Mouse (Mus musculus) urinary bladder, adult 18-20 months (tissue): ENCODE measurements around the gene Akr1d1.

Experiments used
- DNase-seq, 2 experiments: peaks; one replicate each; pipeline ENCODE4 v3.0.0; 2022; ENCODE audit warnings: low spot score in 2 of 2, mixed read lengths in 2 of 2

The Akr1d1 gene

GRCm38 (mm10) chr6:37567363-37567762 is 37.4 kb downstream of the Akr1d1 start:
- DNase-seq = no peak

- DNase-seq = no peak
Measured at GRCm38 (mm10) chr6:37571939-37572338, 42.0 kb downstream of the Akr1d1 start.

GRCm38 (mm10) chr6:37572935-37573334 is 43.0 kb downstream of the Akr1d1 start:
- no peak for DNase-seq

- DNase-seq = no peak
Measured at GRCm38 (mm10) chr6:37580476-37580875, 50.5 kb downstream of the Akr1d1 start.

- peak; percentile 13 to 23 for DNase-seq
Measured at GRCm38 (mm10) chr6:37589340-37589962, 59.5 kb downstream of the Akr1d1 start.

GRCm38 (mm10) chr6:37590800-37591199 is 60.8 kb downstream of the Akr1d1 start:
- no peak for DNase-seq

GRCm38 (mm10) chr6:37592101-37593032 is 62.4 kb downstream of the Akr1d1 start:
- DNase-seq = peak in 1 of 2 experiments; percentile 9

GRCm38 (mm10) chr6:37593033-37593374 is 63.0 kb downstream of the Akr1d1 start:
- DNase-seq = no peak

- no peak for DNase-seq
Measured at GRCm38 (mm10) chr6:37593551-37594089, 63.6 kb downstream of the Akr1d1 start.

GRCm38 (mm10) chr6:37597088-37597487 is 67.1 kb downstream of the Akr1d1 start:
- DNase-seq = no peak

- DNase-seq = no peak
Measured at GRCm38 (mm10) chr6:37598033-37598432, 68.1 kb downstream of the Akr1d1 start.

GRCm38 (mm10) chr6:37600976-37601498 is 71.1 kb downstream of the Akr1d1 start:
- DNase-seq = no peak

- DNase-seq = no peak
Measured at GRCm38 (mm10) chr6:37602857-37603765, 73.1 kb downstream of the Akr1d1 start.

GRCm38 (mm10) chr6:37604178-37604883 is 74.4 kb downstream of the Akr1d1 start:
- DNase-seq = no peak

- no peak for DNase-seq
Measured at GRCm38 (mm10) chr6:37604884-37605269, 74.9 kb downstream of the Akr1d1 start.

- no peak for DNase-seq
Measured at GRCm38 (mm10) chr6:37607511-37608289, 77.7 kb downstream of the Akr1d1 start.

- DNase-seq = no peak
Measured at GRCm38 (mm10) chr6:37612603-37613284, 82.8 kb downstream of the Akr1d1 start.

- DNase-seq = no peak
Measured at GRCm38 (mm10) chr6:37615490-37615889, 85.5 kb downstream of the Akr1d1 start.

- no peak for DNase-seq
Measured at GRCm38 (mm10) chr6:37616136-37616535, 86.2 kb downstream of the Akr1d1 start.
